Mouse (Mus musculus) layer of hippocampus, postnatal 10 days (tissue): ENCODE data around the gene Pdik1l. TPM values are rescaled to one million over a fixed set of nuclear protein-coding genes. Genes with fewer than 3 reads are reported as not detected.

Experiments used
- DNase-seq, 2 experiments: peaks; one replicate each; pipeline ENCODE4 v3.0.0; 2021; ENCODE audit warnings: low spot score in 2 of 2
- long read RNA-seq: library from polyadenylated mRNA; stranded (forward); transcript quantifications from one replicate; pipeline ENCODE4 v2.0.0, GENCODE M21; 2023
- total RNA-seq, 2 experiments: library from RNA; stranded (reverse); gene quantifications; 2 replicates each; pipeline ENCODE4 v1.2.3; 2021

Pdik1l gene
- total RNA-seq = 10 to 100 TPM; 18.6 to 24.4 TPM
- long read RNA-seq, full-length matches to known transcripts = 10 of 11 reads
- long read RNA-seq, partial matches to known transcripts = 0 of 11 reads
- long read RNA-seq, other reads (novel, unspliced or antisense) = 1 of 11 reads

- DNase-seq = peak; percentile 69 to 75
Observed at GRCm38 (mm10) chr4:134287575-134288025, at the start of gene Pdik1l. TSS of gene Pdik1l (minus strand) at chr4:134287895.

GRCm38 (mm10) chr4:134330281-134330680 is 42.6 kb upstream of the Pdik1l start:
- no peak for DNase-seq

- DNase-seq = no peak
Observed at GRCm38 (mm10) chr4:134328832-134329231, 41.1 kb upstream of the Pdik1l start.

DNA sequence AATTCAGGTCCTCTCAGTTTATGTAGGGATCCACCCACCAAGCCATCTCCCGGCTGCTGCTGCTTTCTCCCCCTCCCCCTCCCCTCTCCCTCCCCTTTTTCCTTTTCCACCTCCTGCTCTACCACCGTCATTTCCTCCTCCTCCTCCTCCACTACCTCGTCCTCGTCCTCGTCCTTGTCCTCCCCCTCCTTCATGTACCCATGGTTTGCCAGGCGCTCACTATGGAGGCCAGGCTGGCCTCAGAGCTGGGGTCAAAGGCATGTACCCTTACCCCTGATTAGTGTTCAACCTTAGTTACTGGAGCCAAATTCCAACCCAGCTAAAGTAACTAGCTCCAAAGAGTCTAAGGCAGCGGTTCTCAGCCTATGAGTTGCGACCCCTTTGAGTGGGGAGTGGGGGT is 40.5 kb upstream of the Pdik1l start:
- no peak for DNase-seq

DNA sequence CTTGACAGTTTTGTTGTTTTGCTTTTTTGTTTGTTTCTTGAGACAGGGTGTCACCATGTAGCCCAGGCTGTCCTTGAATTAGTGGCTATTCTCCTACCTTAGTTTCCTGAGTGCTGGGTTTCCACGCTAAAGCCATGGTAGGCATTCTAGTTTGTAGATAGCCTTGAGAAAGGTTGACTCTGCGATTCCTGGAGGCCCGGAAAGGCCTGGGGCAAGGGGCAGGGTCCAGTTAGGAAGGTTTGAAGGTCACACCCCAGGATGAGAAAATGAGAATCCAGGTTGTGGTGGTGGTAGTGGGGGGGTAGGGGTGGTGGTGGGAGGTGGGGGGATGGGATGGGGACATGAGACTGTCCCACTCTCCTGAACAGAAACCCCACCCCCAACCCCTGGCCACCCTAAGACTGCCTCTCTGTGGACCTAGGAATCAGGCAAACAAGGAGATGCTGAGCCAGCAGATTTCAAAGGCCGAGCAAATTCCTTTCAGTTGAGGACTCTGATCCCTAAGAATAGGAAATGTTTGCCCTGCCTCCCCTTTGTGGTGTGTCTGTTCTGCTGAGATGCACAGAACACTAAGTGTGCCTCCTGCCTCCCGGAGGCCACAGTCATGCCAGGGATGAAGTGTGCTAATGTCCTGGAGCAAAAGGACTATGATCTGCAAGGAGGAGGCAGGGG is 39.3 kb upstream of the Pdik1l start:
- no peak for DNase-seq

GRCm38 (mm10) chr4:134324655-134325054 is 37.0 kb upstream of the Pdik1l start:
- no peak for DNase-seq

DNA sequence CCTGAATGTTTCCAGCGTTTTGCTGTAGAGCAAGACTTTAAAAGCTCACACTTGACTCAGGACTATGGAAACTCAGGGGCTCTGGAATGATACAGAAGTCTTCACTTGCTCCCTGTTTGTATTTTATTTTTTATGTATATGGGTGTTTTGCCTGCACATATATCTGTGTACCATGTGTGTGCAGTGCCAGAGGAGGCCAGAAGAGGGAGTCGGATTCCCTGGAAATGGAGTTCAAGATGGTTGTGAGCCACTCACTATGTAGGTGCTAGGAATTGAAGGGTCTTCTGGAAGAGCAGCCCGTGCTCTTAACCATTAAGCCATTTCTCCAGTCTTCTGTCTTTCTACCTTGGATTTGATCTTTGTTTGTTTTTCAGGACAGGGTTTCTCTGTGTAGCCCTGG is 33.8 kb upstream of the Pdik1l start:
- DNase-seq = no peak

DNA sequence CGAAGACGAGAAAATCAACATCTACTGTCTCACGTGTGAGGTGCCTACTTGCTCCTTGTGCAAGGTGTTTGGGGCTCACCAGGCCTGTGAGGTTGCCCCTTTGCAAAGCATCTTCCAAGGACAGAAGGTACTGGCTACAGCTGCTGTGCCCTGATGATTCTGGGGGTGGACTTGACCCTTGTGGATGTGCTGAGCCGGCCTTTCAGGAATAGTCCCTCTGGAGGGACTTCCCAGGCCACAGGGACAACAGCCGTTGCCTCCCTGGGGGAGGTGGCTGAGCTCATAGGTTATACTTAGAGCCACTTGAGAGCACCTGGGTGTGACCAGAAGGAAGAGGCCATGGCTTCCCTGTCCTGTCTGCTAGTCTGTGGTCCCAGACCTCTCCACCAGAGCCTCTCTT is 32.0 kb upstream of the Pdik1l start:
- no peak for DNase-seq

GRCm38 (mm10) chr4:134319074-134319473 is 31.4 kb upstream of the Pdik1l start:
- no peak for DNase-seq

- DNase-seq = no peak
Observed at GRCm38 (mm10) chr4:134316390-134316789, 28.7 kb upstream of the Pdik1l start.

- no peak for DNase-seq
Observed at GRCm38 (mm10) chr4:134315470-134315869, 27.8 kb upstream of the Pdik1l start.

GRCm38 (mm10) chr4:134314876-134315275 is 27.2 kb upstream of the Pdik1l start, which contains the start of gene Trim63:
TSS of gene Trim63 (plus strand) at chr4:134315120.
- no peak for DNase-seq

- DNase-seq = no peak
Observed at GRCm38 (mm10) chr4:134314081-134314655, 26.5 kb upstream of the Pdik1l start.

GRCm38 (mm10) chr4:134312901-134313300 is 25.2 kb upstream of the Pdik1l start:
- no peak for DNase-seq

DNA sequence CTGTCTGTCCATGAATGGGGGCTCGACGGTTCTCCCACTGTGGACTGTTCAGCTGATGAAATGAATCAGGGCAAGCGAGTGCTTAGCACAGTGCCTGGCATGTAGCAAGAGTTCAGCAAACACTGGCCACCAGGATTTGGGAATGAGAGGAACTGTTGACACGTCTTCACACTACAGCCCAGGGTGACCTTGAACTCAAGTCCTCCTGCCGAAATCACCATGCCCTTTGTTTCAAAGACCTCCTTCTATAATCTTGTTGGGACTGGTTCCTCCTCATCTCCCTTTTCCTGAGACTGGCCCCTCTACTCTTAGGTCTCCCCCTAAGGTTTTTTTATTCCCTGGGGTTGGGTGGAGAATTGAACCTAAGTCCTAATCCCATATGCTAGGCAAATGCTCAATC is 24.6 kb upstream of the Pdik1l start:
- no peak for DNase-seq

DNA sequence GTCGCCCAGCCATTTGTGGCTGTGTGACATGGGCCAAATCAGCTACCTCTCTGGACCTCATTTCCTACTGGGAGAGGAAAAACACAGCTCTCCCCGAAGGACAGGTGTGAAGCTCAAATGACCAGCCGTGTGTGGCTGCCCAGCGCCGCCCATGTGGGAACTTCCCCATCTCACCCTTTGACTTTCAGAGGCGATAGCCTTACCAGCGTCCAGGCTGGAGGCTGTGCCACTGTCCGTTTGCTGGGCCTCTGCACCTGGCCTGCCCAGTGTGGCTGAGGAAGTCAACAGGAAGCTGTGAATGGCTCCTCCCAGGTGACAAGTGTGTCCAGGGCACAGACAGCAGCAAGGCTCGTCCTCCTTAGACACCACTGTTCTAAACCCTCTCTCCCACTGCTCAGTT is 24.1 kb upstream of the Pdik1l start:
- no peak for DNase-seq

DNA sequence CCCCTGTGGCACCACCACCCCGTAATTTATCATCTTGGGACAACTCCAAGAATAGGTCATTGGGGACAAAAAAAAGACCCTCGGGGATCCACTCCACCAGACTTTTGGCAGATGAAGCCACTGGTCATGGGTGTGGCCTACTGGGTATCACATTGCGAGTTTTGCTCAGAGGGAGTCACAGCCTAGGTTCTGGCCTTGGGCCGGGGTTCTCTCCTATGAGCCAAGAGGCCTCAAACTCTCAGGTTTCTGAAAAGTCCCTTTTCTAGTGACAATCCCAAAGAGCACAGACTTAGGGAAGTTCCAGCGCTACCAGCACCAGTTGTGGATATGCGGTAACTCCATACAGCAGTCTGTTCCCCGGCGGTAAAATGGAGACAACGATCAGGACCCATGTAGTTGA is 23.0 kb upstream of the Pdik1l start:
- DNase-seq = no peak

GRCm38 (mm10) chr4:134310106-134310505 is 22.4 kb upstream of the Pdik1l start:
- DNase-seq = no peak

GRCm38 (mm10) chr4:134307367-134308072 is 19.8 kb upstream of the Pdik1l start:
- peak; percentile 70 to 72 for DNase-seq

GRCm38 (mm10) chr4:134306963-134307362 is 19.3 kb upstream of the Pdik1l start:
- DNase-seq = no peak

- no peak for DNase-seq
Observed at GRCm38 (mm10) chr4:134302084-134302483, 14.4 kb upstream of the Pdik1l start.

DNA sequence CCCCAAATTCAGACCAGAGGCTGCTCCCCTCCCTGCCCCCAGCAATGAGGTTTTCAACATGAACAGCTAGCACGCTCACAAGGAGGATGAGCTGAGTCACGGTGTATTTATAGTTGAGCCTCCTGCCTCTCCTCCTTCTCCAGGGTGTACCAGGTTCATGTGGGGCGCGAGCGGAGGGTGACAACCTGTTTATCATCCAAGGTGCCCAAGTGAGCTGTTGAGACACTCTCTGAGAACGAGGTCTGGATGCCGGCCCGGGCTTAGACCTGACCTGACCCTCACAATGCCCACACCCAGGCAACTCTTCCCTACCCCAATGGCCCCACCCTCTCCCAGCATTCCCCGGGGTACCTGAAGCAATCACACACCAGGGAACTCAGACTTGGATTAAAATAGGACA is 12.6 kb upstream of the Pdik1l start:
- DNase-seq = no peak
